In the genomic region with DNA sequence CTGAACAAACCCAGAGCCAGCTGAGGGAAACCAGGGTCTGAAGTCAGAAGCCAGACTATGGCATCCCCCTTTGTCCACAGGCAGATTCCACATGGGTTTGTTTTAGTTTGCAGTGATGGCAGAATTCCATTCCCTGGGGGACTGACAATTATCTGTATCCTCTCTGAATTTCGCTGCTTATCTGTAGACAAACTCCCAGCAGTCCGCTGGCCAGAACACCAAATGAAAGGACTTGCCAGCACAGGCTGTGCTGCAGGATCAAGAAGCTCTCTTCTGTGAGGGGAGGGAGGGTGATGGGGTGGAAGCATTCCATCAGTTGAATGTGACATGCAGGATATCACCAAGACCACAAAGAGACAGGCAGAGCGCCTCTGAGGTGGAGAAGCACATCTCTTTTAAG, we compare ENCODE assay signal across 14 mouse cellular contexts.
DNase-seq lines count a peak whose midpoint lies in the region; ATAC-seq and TF ChIP-seq lines count a peak whose summit lies in the region.
"Had no signal": no experiment of that assay in that cellular context is flagged by ENCODE, and none has a peak within 500 bp of the region (broad histone marks: within the 10 kb centered on the region; RNA-seq: fewer than 3 reads in every experiment).

No protein-coding gene starts in this region.

- H3K4me1 ChIP-seq in heart, embryonic 11.5 days (ENCODE audit: control insufficient read depth, insufficient read depth, low read length): no peaks in the 10 kb centered on the region
- peaks cover 8% of the 10 kb centered on the region; the same call in 1 of the 2 replicates for H3K4me1 ChIP-seq in heart, embryonic 10.5 days
- H3K4me1 ChIP-seq: liver, embryonic 15.5 days; midbrain, embryonic 12.5 days had no signal

- WGBS in heart, embryonic 11.5 days (ENCODE audit: insufficient replicate concordance): 15% methylated on average over 3 of the region's 3 CpGs
- 15% methylated on average over 3 of the region's 3 CpGs for WGBS in heart, embryonic 10.5 days

- no peak overlapping the region for H3K27ac ChIP-seq in heart, embryonic 11.5 days (ENCODE audit: low read depth, low read length)
- H3K27ac ChIP-seq in left cerebral cortex, adult 2 months: no peak overlapping the region
- peak overlapping the region; percentile 53; the same call in 1 of the 2 replicates for H3K27ac ChIP-seq in heart, embryonic 10.5 days
- H3K27ac ChIP-seq: gastrocnemius, adult 2 months; liver, embryonic 15.5 days; midbrain, embryonic 12.5 days; stomach, embryonic 15.5 days had no signal

- intact Hi-C loops in left cerebral cortex, postnatal 4 days (cut with DNase I): no loop called here
- intact Hi-C loops in left cerebral cortex, adult 2 months (cut with DNase I): no loop called here
- intact Hi-C loops in heart, postnatal 10 days (cut with DNase I): no loop called here

- peak; percentile 20 to 35 for DNase-seq in heart, adult 18-20 months
- DNase-seq in left cerebral cortex, postnatal 4 days: peak; percentile 5
- no peak for DNase-seq in left cerebral cortex, adult 2 months (ENCODE audit: extremely low spot score in 1 of 2, low spot score in 2 of 2)
- no peak for DNase-seq in heart, embryonic 10.5 days (ENCODE audit: low spot score)
- peak; percentile 22 to 40 for DNase-seq in heart, postnatal 10 days
- DNase-seq in right cerebral cortex, postnatal 4 days: no peak
- no peak for DNase-seq in B cell, adult 2 months
- DNase-seq: gastrocnemius, adult 2 months; thymus, postnatal 36 days had no signal

- no peaks in the 10 kb centered on the region for H3K36me3 ChIP-seq in heart, embryonic 11.5 days (ENCODE audit: control insufficient read depth, insufficient read depth, low read length)
- no peaks in the 10 kb centered on the region for H3K36me3 ChIP-seq in heart, embryonic 10.5 days
- H3K36me3 ChIP-seq: liver, embryonic 15.5 days; midbrain, embryonic 12.5 days; stomach, embryonic 15.5 days had no signal

- no peaks in the 10 kb centered on the region for H3K27me3 ChIP-seq in heart, embryonic 11.5 days (ENCODE audit: control insufficient read depth, insufficient read depth, low read length)
- H3K27me3 ChIP-seq in heart, embryonic 10.5 days (ENCODE audit: insufficient read depth, poor library complexity, severe bottlenecking): no peaks in the 10 kb centered on the region
- H3K27me3 ChIP-seq: liver, embryonic 15.5 days; stomach, embryonic 15.5 days had no signal

- no peaks in the 10 kb centered on the region for H3K9me3 ChIP-seq in heart, embryonic 11.5 days (replicated peaks; ENCODE audit: control insufficient read depth, low read length)
- no peaks in the 10 kb centered on the region for H3K9me3 ChIP-seq in heart, embryonic 10.5 days
- H3K9me3 ChIP-seq: liver, embryonic 15.5 days; midbrain, embryonic 12.5 days; stomach, embryonic 15.5 days had no signal

- no peak overlapping the region for H3K9ac ChIP-seq in heart, embryonic 11.5 days (ENCODE audit: low read depth, low read length)
- H3K9ac ChIP-seq: liver, embryonic 15.5 days; midbrain, embryonic 12.5 days; stomach, embryonic 15.5 days had no signal

- no peak overlapping the region for H3K4me3 ChIP-seq in heart, embryonic 11.5 days (ENCODE audit: low read depth, low read length)
- H3K4me3 ChIP-seq in left cerebral cortex, adult 2 months: no peak overlapping the region
- no peak overlapping the region for H3K4me3 ChIP-seq in heart, embryonic 10.5 days
- H3K4me3 ChIP-seq: gastrocnemius, adult 2 months; liver, embryonic 15.5 days; midbrain, embryonic 12.5 days; stomach, embryonic 15.5 days had no signal

- H3K4me2 ChIP-seq in heart, embryonic 11.5 days: no peak overlapping the region
- H3K4me2 ChIP-seq: liver, embryonic 15.5 days; midbrain, embryonic 12.5 days; stomach, embryonic 15.5 days had no signal

- no peak for ATAC-seq in heart, embryonic 11.5 days (replicated peaks; ENCODE audit: insufficient number of reproducible peaks, low FRiP score, low TSS enrichment)
- ATAC-seq: forebrain, embryonic 14.5 days had no signal

- no peak for TF ChIP-seq CTCF in left cerebral cortex, adult 2 months (IDR thresholded peaks at IDR 0.05)

Comparison
In these comparisons a context has a peak if more than half of its experiments do, and no peak if none do; other contexts are left out.
1. DNase-seq: peak in heart, adult 18-20 months (2 of 2), left cerebral cortex, postnatal 4 days (single experiment) and heart, postnatal 10 days (2 of 2); none in left cerebral cortex, adult 2 months (0 of 2), heart, embryonic 10.5 days (single experiment), right cerebral cortex, postnatal 4 days (single experiment) and B cell, adult 2 months (0 of 2).